Mouse (Mus musculus): Measurements from ENCODE around the gene Bmi1. TPM values are rescaled to one million over a fixed set of nuclear protein-coding genes. Genes with fewer than 3 reads are reported as not detected.

Bmi1 gene
- polyA plus RNA-seq (2017; shearing (Covaris generic)), result 8.9 TPM

GRCm38 (mm10) chr2:18676936-18677491, at the start of gene Bmi1:
TSS of gene Bmi1 (plus strand) at chr2:18677018.

GRCm38 (mm10) chr2:18672133-18672765, 4.6 kb upstream of the Bmi1 start, which contains the start of gene Commd3:
TSS of gene Commd3 (plus strand) at chr2:18672384.

GRCm38 (mm10) chr2:18693871-18694610, 17.2 kb downstream of the Bmi1 start, which contains the start of gene Spag6:
TSS of gene Spag6 (plus strand) at chr2:18694032.

Other genes with a start within 250 kb of the Bmi1 start
- 209 TPM for gene Commd3, start 4.6 kb upstream of the Bmi1 start, polyA plus RNA-seq (2017; shearing (Covaris generic))
- not detected for gene Spag6, start 17.0 kb downstream of the Bmi1 start, polyA plus RNA-seq (2017; shearing (Covaris generic))